Mouse (Mus musculus): Measurements from ENCODE around the gene Mblac1.

DNA sequence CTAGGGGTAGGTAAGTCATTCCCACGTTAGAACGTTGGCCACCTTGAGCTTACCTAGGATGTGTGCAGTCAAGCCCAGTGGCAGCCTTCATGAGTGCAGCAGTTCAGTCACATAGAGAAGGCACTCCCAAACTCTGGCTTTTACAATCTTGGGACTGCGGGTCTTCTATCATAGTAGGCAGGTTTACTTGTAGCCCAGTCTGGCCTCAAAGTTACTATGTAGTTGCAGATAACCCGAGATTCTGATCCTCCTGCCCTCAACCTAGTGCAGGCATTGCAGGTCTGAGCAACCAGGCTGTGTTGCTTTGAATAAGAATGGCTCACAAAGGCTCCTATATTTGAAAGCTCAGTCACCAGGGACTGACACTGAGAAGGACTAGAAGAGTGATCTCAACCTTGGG, 32.4 kb downstream of the Mblac1 start:
- TF ChIP-seq CTCF (IDR thresholded peaks at IDR 0.05; ENCODE audit: low read depth, low read length) (no peak), TAL1 (conservative IDR thresholded peaks at IDR 0.05; ENCODE audit: low read depth, low read length) (no peak)
